Mouse (Mus musculus): Measurements from ENCODE around the gene Ssr4. TPM values are rescaled to one million over a fixed set of nuclear protein-coding genes. Genes with fewer than 3 reads are reported as not detected.

The Ssr4 gene
- polyA plus RNA-seq (2015; fragmentation: Illumina TruSeq; extraction: RNeasy Lipid Tissue Mini Kit (QIAGEN cat#74804); ENCODE audit: insufficient read depth, low read depth, low replicate concordance): 212 TPM

GRCm38 (mm10) chrX:73786364-73787224 is at the start of gene Ssr4, which contains the start of gene Idh3g:
Gene Ssr4 (plus strand): TSS chrX:73787028.
Gene Idh3g (minus strand): TSS chrX:73786897.

GRCm38 (mm10) chrX:73756334-73757140 is 30.3 kb upstream of the Ssr4 start, which contains the start of gene Plxnb3:
Gene Plxnb3 (plus strand): TSS chrX:73757090.

GRCm38 (mm10) chrX:73774168-73774760 is 12.6 kb upstream of the Ssr4 start, which contains the start of gene Srpk3:
Gene Srpk3 (plus strand): TSS chrX:73774405.

GRCm38 (mm10) chrX:73824185-73825151 is 37.6 kb downstream of the Ssr4 start, which contains the start of gene Pdzd4:
Gene Pdzd4 (minus strand): TSS chrX:73824969.

Other genes starting within 250 kb of the Ssr4 start
- gene Dusp9, start 147.6 kb upstream of the Ssr4 start, polyA plus RNA-seq (2015; fragmentation: Illumina TruSeq; extraction: RNeasy Lipid Tissue Mini Kit (QIAGEN cat#74804); ENCODE audit: insufficient read depth, low read depth, low replicate concordance): not detected
- gene Pnck, start 126.9 kb upstream of the Ssr4 start, polyA plus RNA-seq (2015; fragmentation: Illumina TruSeq; extraction: RNeasy Lipid Tissue Mini Kit (QIAGEN cat#74804); ENCODE audit: insufficient read depth, low read depth, low replicate concordance): 3.2 TPM
- 7.3 TPM for gene Slc6a8, start 113.9 kb upstream of the Ssr4 start, polyA plus RNA-seq (2015; fragmentation: Illumina TruSeq; extraction: RNeasy Lipid Tissue Mini Kit (QIAGEN cat#74804); ENCODE audit: insufficient read depth, low read depth, low replicate concordance)
- gene Bcap31, start 70.9 kb upstream of the Ssr4 start, polyA plus RNA-seq (2015; fragmentation: Illumina TruSeq; extraction: RNeasy Lipid Tissue Mini Kit (QIAGEN cat#74804); ENCODE audit: insufficient read depth, low read depth, low replicate concordance): 29.2 TPM
- gene Abcd1, start 70.4 kb upstream of the Ssr4 start, polyA plus RNA-seq (2015; fragmentation: Illumina TruSeq; extraction: RNeasy Lipid Tissue Mini Kit (QIAGEN cat#74804); ENCODE audit: insufficient read depth, low read depth, low replicate concordance): 6.1 TPM
- gene Plxnb3, start 29.9 kb upstream of the Ssr4 start, polyA plus RNA-seq (2015; fragmentation: Illumina TruSeq; extraction: RNeasy Lipid Tissue Mini Kit (QIAGEN cat#74804); ENCODE audit: insufficient read depth, low read depth, low replicate concordance): 0.96 TPM
- gene Srpk3, start 12.6 kb upstream of the Ssr4 start, polyA plus RNA-seq (2015; fragmentation: Illumina TruSeq; extraction: RNeasy Lipid Tissue Mini Kit (QIAGEN cat#74804); ENCODE audit: insufficient read depth, low read depth, low replicate concordance): not detected
- 31.6 TPM for gene Idh3g, start 131 bp upstream of the Ssr4 start, polyA plus RNA-seq (2015; fragmentation: Illumina TruSeq; extraction: RNeasy Lipid Tissue Mini Kit (QIAGEN cat#74804); ENCODE audit: insufficient read depth, low read depth, low replicate concordance)
- gene Pdzd4, start 37.9 kb downstream of the Ssr4 start, polyA plus RNA-seq (2015; fragmentation: Illumina TruSeq; extraction: RNeasy Lipid Tissue Mini Kit (QIAGEN cat#74804); ENCODE audit: insufficient read depth, low read depth, low replicate concordance): 1.7 TPM
- not detected for gene Avpr2, start 105.1 kb downstream of the Ssr4 start, polyA plus RNA-seq (2015; fragmentation: Illumina TruSeq; extraction: RNeasy Lipid Tissue Mini Kit (QIAGEN cat#74804); ENCODE audit: insufficient read depth, low read depth, low replicate concordance)
- 6.2 TPM for gene L1cam, start 109.1 kb downstream of the Ssr4 start, polyA plus RNA-seq (2015; fragmentation: Illumina TruSeq; extraction: RNeasy Lipid Tissue Mini Kit (QIAGEN cat#74804); ENCODE audit: insufficient read depth, low read depth, low replicate concordance)
- 2.6 TPM for gene Arhgap4, start 134.8 kb downstream of the Ssr4 start, polyA plus RNA-seq (2015; fragmentation: Illumina TruSeq; extraction: RNeasy Lipid Tissue Mini Kit (QIAGEN cat#74804); ENCODE audit: insufficient read depth, low read depth, low replicate concordance)
- gene Naa10, start 134.9 kb downstream of the Ssr4 start, polyA plus RNA-seq (2015; fragmentation: Illumina TruSeq; extraction: RNeasy Lipid Tissue Mini Kit (QIAGEN cat#74804); ENCODE audit: insufficient read depth, low read depth, low replicate concordance): 27.9 TPM
- gene Renbp, start 143.8 kb downstream of the Ssr4 start, polyA plus RNA-seq (2015; fragmentation: Illumina TruSeq; extraction: RNeasy Lipid Tissue Mini Kit (QIAGEN cat#74804); ENCODE audit: insufficient read depth, low read depth, low replicate concordance): 7.3 TPM
- 10.5 TPM for gene Hcfc1, start 179.3 kb downstream of the Ssr4 start, polyA plus RNA-seq (2015; fragmentation: Illumina TruSeq; extraction: RNeasy Lipid Tissue Mini Kit (QIAGEN cat#74804); ENCODE audit: insufficient read depth, low read depth, low replicate concordance)
- 37.4 TPM for gene Irak1, start 236.9 kb downstream of the Ssr4 start, polyA plus RNA-seq (2015; fragmentation: Illumina TruSeq; extraction: RNeasy Lipid Tissue Mini Kit (QIAGEN cat#74804); ENCODE audit: insufficient read depth, low read depth, low replicate concordance)

All from pancreas, adult 10 weeks (tissue).